Mouse (Mus musculus) forebrain, embryonic 14.5 days (tissue): Measurements from ENCODE around the gene Foxd2. TPM values are rescaled to one million over a fixed set of nuclear protein-coding genes. Genes with fewer than 3 reads are reported as not detected.

Experiments
- ATAC-seq: fragments of 200-750 bp; cut with Nextera tagmentation; 2 replicates; pipeline ENCODE4 v1.8.0; 2017; ENCODE audit warnings: mild to moderate bottlenecking, moderate library complexity
- DNase-seq: peaks from one replicate; pipeline ENCODE4 v3.0.0-alpha.2; 2015; ENCODE audit warnings: low spot score
- H3K27ac ChIP-seq: fragments of 300-500 bp; sonication (generic); 2 replicates; pipeline ENCODE4 v1.5.1; 2014; ENCODE audit warnings: low read depth, mild to moderate bottlenecking, control low read depth, low read length, moderate library complexity
- H3K27me3 ChIP-seq: fragments of 300-500 bp; sonication (generic); replicated peaks from 2 replicates; pipeline ENCODE4 v1.6.1; 2014; ENCODE audit warnings: low read length, control low read depth, mixed read lengths; ENCODE audit not compliant: control insufficient read depth, insufficient read depth
- H3K36me3 ChIP-seq: fragments of 300-500 bp; sonication (generic); 2 replicates; pipeline ENCODE4 v1.6.1; 2014; ENCODE audit warnings: low read length, control low read depth; ENCODE audit not compliant: control insufficient read depth, insufficient read depth
- H3K4me1 ChIP-seq: fragments of 300-500 bp; sonication (generic); 2 replicates; pipeline ENCODE4 v1.6.1; 2014; ENCODE audit warnings: antibody characterized with exemption, low read length, control low read depth; ENCODE audit not compliant: control insufficient read depth, insufficient read depth
- H3K4me2 ChIP-seq: fragments of 300-500 bp; sonication (generic); 2 replicates; pipeline ENCODE4 v1.6.1; 2014; ENCODE audit warnings: mild to moderate bottlenecking, control low read depth, low read length
- H3K4me3 ChIP-seq: fragments of 300-500 bp; sonication (generic); 2 replicates; pipeline ENCODE4 v1.5.1; 2014; ENCODE audit warnings: low read depth, low read length, control low read depth
- H3K9ac ChIP-seq: fragments of 300-500 bp; sonication (generic); 2 replicates; pipeline ENCODE4 v1.6.1; 2014; ENCODE audit warnings: mild to moderate bottlenecking, low read length, control low read depth, moderate library complexity
- H3K9me3 ChIP-seq: fragments of 300-500 bp; sonication (generic); replicated peaks from 2 replicates; pipeline ENCODE4 v1.6.1; 2016; ENCODE audit warnings: low read length, control low read depth, mixed read lengths; ENCODE audit not compliant: control insufficient read depth
- WGBS: fragments of 180-500 bp; shearing (Covaris S2); extraction: QIAGEN DNeasy Blood & Tissue Kit; methylation state at CpG from one replicate; pipeline ENCODE4 v1.1.7; 2014; 5-methylcytosine and 5-hydroxymethylcytosine counted together
- polyA plus RNA-seq: library from polyadenylated mRNA; unstranded; fragments of >200 nt; fragmentation: Nextera tagmentation; extraction: Ambion mirVana; gene quantifications from 2 replicates; pipeline ENCODE4 v1.2.1, GENCODE M21; 2014

Foxd2 gene
- polyA plus RNA-seq: 0.27 and 0.38 TPM in 2 replicates

DNA sequence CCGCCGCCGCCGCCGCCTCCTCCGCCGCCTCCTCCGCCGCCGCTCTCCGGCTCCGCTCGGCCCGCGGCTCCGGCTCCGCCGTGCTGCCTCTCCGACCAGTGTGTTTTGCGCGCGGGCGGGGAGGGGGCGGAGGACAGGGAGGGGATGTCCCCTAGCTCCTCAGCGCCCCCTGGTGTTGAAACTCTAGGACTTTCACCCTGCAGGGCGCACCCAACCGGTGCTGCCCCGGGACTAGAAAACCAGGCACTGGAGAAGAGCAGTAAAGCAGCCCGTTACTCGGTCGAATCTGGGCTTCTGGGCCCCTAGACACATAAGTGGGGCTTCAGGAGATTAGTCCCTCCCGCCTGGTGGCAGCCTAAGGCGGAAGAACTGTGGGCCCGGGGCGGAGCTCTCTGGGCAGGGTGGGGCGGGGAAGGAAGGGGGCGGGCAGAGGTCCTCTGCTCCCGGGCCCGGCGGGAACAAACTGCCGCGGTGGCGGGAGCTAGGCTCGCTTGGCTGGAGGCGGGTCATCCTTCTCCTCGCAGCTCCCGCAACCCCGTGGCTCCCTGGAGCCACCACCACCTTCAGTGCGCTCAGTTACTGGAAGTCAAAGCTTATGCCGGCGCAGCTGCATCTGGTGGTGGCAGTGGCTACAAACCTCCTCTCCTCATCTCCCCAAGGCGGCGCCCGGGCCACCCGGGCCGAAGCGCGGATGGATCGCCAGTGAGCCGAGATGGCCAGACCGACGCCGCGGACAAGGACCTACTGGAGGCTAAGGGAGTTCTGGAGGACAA, at the start of gene Foxd2:
Gene Foxd2 (minus strand): TSS at position 45 of the 773 bp plus-strand sequence.
- ATAC-seq: peak; percentile 87

GRCm38 (mm10) chr4:114958231-114958630, 49.6 kb upstream of the Foxd2 start:
- Histone ChIP-seq H3K4me1 (no peaks in the 10 kb centered on the region), H3K36me3 (peaks cover 12% of the 10 kb centered on the region), H3K9ac (no peak overlapping the region), H3K4me3 (no peak overlapping the region), H3K27ac (no peak overlapping the region), H3K9me3 (no peaks in the 10 kb centered on the region), H3K4me2 (no peak overlapping the region), H3K27me3 (no peaks in the 10 kb centered on the region)
- 49% methylated on average over 2 of the region's 2 CpGs for WGBS
- DNase-seq (peak; percentile 16), ATAC-seq (no peak)

More for the DNA sequence above, at the start of gene Foxd2:
- Histone ChIP-seq H3K4me3 (peak within 1 kb of the TSS; percentile 39), H3K27ac (no peak within 1 kb of the TSS), H3K4me1 (peaks cover 9% of the 10 kb centered on the region), H3K9me3 (no peaks in the 10 kb centered on the region), H3K27me3 (peaks cover 97% of the 10 kb centered on the region), H3K9ac (peak within 1 kb of the TSS; percentile 32; the same call in 1 of the 2 replicates), H3K36me3 (no peaks in the 10 kb centered on the region), H3K4me2 (peak within 1 kb of the TSS; percentile 62)
- WGBS: 0% methylated on average over 38 of the region's 64 CpGs
- peak; percentile 86 for DNase-seq

DNA sequence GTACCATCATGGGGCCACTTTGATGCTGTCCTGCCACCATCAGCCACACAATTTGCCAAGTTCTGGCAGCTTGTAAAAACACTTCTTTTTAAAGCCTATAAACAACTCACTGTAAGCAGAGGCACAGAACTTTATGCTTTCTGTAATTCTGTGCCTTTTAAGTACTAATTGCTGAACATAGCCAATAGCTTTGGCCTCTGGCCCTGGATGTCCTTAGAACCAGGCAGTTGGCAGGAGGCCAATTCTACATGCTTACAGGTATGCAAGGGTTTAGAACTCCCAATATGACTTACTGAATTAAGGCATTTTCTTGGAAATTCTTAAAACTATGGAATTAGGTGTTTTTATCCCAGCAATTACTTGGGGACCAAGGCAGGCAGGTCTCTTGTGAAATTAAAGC, 48.7 kb upstream of the Foxd2 start:
- Histone ChIP-seq H3K27ac (no peak overlapping the region), H3K4me3 (no peak overlapping the region), H3K36me3 (peaks cover 4% of the 10 kb centered on the region), H3K4me2 (no peak overlapping the region), H3K9me3 (no peaks in the 10 kb centered on the region), H3K9ac (no peak overlapping the region), H3K4me1 (no peaks in the 10 kb centered on the region), H3K27me3 (no peaks in the 10 kb centered on the region)
- DNase-seq (peak; percentile 36), ATAC-seq (no peak)

DNA sequence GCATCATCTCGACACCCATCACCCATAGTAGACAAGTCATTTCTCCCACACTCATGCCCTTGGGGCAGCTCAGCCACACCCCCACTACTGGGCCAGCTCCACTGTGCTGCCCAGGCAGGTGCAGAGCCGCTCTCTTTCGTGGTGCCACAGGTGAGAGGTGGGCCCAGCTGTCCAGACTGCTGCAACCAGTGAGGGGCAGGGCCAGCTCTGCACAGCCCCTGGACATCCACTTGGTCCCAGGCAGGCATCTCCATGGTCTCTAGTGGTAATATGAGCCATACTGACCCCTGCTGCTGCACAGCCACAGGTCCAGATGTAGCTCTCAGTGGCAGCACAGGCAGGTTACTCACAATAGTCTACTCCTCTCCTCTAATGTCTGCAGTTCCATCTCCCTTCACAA, 44.5 kb upstream of the Foxd2 start:
- Histone ChIP-seq H3K4me1 (no peaks in the 10 kb centered on the region), H3K9me3 (no peaks in the 10 kb centered on the region), H3K4me3 (no peak overlapping the region), H3K27me3 (no peaks in the 10 kb centered on the region), H3K4me2 (no peak overlapping the region), H3K9ac (no peak overlapping the region), H3K36me3 (no peaks in the 10 kb centered on the region; the same call in 1 of the 2 replicates), H3K27ac (no peak overlapping the region)
- ATAC-seq (peak; percentile 29; the same call in 1 of the 2 replicates), DNase-seq (no peak)
- WGBS: 84% methylated on average over 3 of the region's 3 CpGs

DNA sequence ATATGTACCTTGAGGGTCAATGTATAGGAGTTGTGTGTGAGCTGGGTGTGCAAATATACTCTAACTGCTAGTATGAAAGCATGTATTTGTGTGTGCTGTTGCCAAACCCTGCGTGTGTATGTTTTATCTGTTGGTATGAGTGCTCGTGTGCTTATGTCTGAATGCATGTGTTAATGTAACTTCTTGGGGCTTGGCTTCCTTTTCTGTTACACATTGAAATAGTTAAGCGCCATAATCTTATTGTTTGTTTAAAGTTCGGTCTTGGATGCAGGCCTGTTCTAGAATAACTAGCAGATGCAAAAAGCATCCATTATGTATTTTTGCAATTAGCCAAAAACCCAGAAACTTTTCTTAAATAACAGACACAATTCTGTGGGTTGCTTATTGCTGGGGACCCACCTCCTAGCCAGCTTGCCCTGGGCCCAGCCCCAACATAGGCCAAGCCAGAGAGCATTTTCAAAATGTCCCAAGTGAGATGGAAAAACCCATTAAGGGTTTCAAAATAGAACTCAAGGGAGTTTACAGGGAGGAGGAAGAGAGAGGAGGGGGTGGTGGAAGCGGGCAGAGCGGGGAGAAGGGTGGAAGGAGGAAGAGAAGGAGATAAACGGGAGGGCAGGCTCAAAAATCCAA, 39.3 kb upstream of the Foxd2 start:
- Histone ChIP-seq H3K4me2 (no peak overlapping the region), H3K9ac (no peak overlapping the region), H3K27ac (no peak overlapping the region), H3K4me1 (peaks cover 2% of the 10 kb centered on the region; the same call in 1 of the 2 replicates), H3K27me3 (0 out of 2 replicates have a peak, but pooled peaks cover 9% of the 10 kb centered on the region), H3K36me3 (no peaks in the 10 kb centered on the region), H3K4me3 (no peak overlapping the region), H3K9me3 (no peaks in the 10 kb centered on the region)
- ATAC-seq (no peak), DNase-seq (no peak)
- 65% methylated on average over 7 of the region's 7 CpGs for WGBS

DNA sequence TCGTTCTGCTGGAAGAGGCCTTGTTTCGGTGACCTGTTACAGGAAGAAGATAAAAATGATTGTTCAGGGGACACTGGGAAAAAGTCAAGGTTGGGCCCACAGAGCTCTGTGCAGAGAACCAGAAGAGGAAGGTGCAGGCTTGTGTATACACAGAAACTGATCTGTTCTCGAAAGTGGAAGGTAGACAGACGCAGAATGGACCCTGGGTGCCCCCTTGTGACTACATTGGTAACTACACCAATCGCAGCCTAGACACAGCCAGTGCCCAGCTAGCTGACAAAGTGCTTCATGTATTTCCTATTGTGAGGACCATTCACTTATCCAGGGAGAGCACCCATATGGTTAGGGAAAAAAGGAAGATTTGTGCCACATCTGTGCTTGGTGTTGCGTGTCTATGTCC, 38.7 kb upstream of the Foxd2 start:
- Histone ChIP-seq H3K27me3 (0 out of 2 replicates have a peak, but pooled peaks cover 9% of the 10 kb centered on the region), H3K4me2 (no peak overlapping the region), H3K27ac (no peak overlapping the region), H3K4me3 (no peak overlapping the region), H3K36me3 (no peaks in the 10 kb centered on the region), H3K4me1 (peaks cover 2% of the 10 kb centered on the region; the same call in 1 of the 2 replicates), H3K9me3 (no peaks in the 10 kb centered on the region), H3K9ac (no peak overlapping the region)
- WGBS: 33% methylated on average over 6 of the region's 6 CpGs
- ATAC-seq (peak; percentile 82), DNase-seq (peak; percentile 79)

GRCm38 (mm10) chr4:114946416-114946815, 37.7 kb upstream of the Foxd2 start:
- Histone ChIP-seq H3K36me3 (no peaks in the 10 kb centered on the region), H3K27ac (no peak overlapping the region), H3K9ac (no peak overlapping the region), H3K4me1 (peaks cover 2% of the 10 kb centered on the region; the same call in 1 of the 2 replicates), H3K9me3 (no peaks in the 10 kb centered on the region), H3K4me3 (no peak overlapping the region), H3K4me2 (no peak overlapping the region), H3K27me3 (0 out of 2 replicates have a peak, but pooled peaks cover 9% of the 10 kb centered on the region)
- WGBS: 83% methylated on average over 4 of the region's 4 CpGs
- no peak for DNase-seq
- ATAC-seq: no peak

- 16% methylated on average over 5 of the region's 5 CpGs for WGBS
- no peak for ATAC-seq
Measured at GRCm38 (mm10) chr4:114945021-114945420, 36.3 kb upstream of the Foxd2 start.

More at GRCm38 (mm10) chr4:114945021-114945420, 36.3 kb upstream of the Foxd2 start:
- H3K4me3 ChIP-seq: no peak overlapping the region
- H3K4me2 ChIP-seq: no peak overlapping the region
- H3K9ac ChIP-seq: no peak overlapping the region
- H3K4me1 ChIP-seq: peaks cover 2% of the 10 kb centered on the region; the same call in 1 of the 2 replicates
- H3K27me3 ChIP-seq: 0 out of 2 replicates have a peak, but pooled peaks cover 9% of the 10 kb centered on the region
- peak; percentile 37 for DNase-seq
- H3K27ac ChIP-seq: no peak overlapping the region
- no peaks in the 10 kb centered on the region for H3K9me3 ChIP-seq
- H3K36me3 ChIP-seq: no peaks in the 10 kb centered on the region
